Mouse (Mus musculus) cerebellum, adult 2 months (tissue): ENCODE measurements around the gene Tbc1d9b.

ENCODE experiments used
- CTCF ChIP-seq: fragments of 200-500 bp; IDR thresholded peaks from 2 replicates; pipeline ENCODE4 v1.5.1; 2011; ENCODE audit warnings: low read depth, mild to moderate bottlenecking, control low read depth, low read length, moderate library complexity, borderline replicate concordance; ENCODE audit not compliant: insufficient read depth
- POLR2A ChIP-seq: fragments of 200-500 bp; IDR thresholded peaks from 2 replicates; pipeline ENCODE4 v1.6.1; 2011; ENCODE audit warnings: low read length, control low read depth, borderline replicate concordance; ENCODE audit not compliant: insufficient read depth

DNA sequence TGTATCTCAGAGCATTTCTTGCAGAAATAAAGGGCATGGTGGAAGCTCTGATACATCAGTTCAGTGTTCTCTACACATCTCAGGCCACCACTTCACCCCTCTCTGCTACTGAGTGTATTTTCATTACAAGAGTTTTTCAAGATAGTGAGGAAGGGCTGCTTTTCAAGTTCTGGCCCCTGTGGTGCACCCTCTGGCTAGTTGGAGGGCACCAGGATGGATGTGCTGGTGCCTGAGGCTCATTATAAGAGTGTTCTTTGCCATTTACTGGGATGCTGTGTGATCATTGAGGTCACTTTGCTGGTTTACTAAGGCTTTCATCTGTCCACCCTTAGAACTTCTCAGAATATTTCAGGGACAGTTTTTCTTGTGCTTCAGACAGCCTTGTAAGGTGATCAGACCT, 39.5 kb upstream of the Tbc1d9b start:
- TF ChIP-seq CTCF (no peak), POLR2A (no peak)
